Mouse (Mus musculus) CH12.LX (cell line): ENCODE measurements around the gene Rpusd2. TPM values are rescaled to one million over a fixed set of nuclear protein-coding genes. Genes with fewer than 3 reads are reported as not detected.

ENCODE experiments used
- DNase-seq: peaks from one replicate; pipeline ENCODE4 v3.0.0-alpha.2; 2013; ENCODE audit errors: extremely low read depth
- H3K27ac ChIP-seq: 2 replicates; pipeline ENCODE4 v1.5.1; 2012; ENCODE audit warnings: low read depth, mild to moderate bottlenecking, control low read depth, moderate library complexity; ENCODE audit not compliant: insufficient read depth
- H3K27me3 ChIP-seq: replicated peaks from 2 replicates; pipeline ENCODE3; 2012; ENCODE audit warnings: inconsistent platforms
- H3K36me3 ChIP-seq, 2 experiments: replicated peaks in 1 of 2; 2 replicates each; pipeline versions ENCODE3 to v1.6.1; 2012; ENCODE audit warnings: inconsistent platforms in 1 of 2, low read length in 1 of 2, mild to moderate bottlenecking in 1 of 2, mixed read lengths in 1 of 2, moderate library complexity in 1 of 2; ENCODE audit not compliant: control insufficient read depth in 1 of 2, insufficient read depth in 1 of 2
- H3K4me1 ChIP-seq, 2 experiments: 2 replicates each; pipeline ENCODE4 v1.6.1; 2012; ENCODE audit warnings: inconsistent platforms in 1 of 2, moderate library complexity in 1 of 2; ENCODE audit not compliant: insufficient read depth in 2 of 2, control insufficient read depth in 1 of 2
- H3K4me2 ChIP-seq: 2 replicates; pipeline ENCODE4 v1.6.1; 2012; ENCODE audit warnings: low read depth, mild to moderate bottlenecking, control low read depth; ENCODE audit not compliant: poor library complexity, insufficient read depth, severe bottlenecking
- H3K4me3 ChIP-seq, 3 experiments: fragments of 150-350 bp in 1 of 3; sonication (generic) in 1 of 3; replicated peaks in 1 of 3; 2 replicates each; pipeline versions ENCODE3 to v1.5.1; 2011 to 2012; ENCODE audit warnings: low read depth in 2 of 3, low read length in 2 of 3, mild to moderate bottlenecking in 2 of 3, moderate library complexity in 2 of 3, control low read depth in 1 of 3, improper control_type of control experiment in 1 of 3, inconsistent platforms in 1 of 3, mixed read lengths in 1 of 3; ENCODE audit not compliant: poor library complexity in 1 of 3
- H3K79me2 ChIP-seq: replicated peaks from 2 replicates; pipeline ENCODE4 v1.6.1; 2012; ENCODE audit warnings: mild to moderate bottlenecking, moderate library complexity; ENCODE audit not compliant: control insufficient read depth, poor library complexity, insufficient read depth, severe bottlenecking; ENCODE audit errors: extremely low read depth
- H3K9ac ChIP-seq: 2 replicates; pipeline ENCODE4 v1.6.1; 2012; ENCODE audit warnings: low read depth, mild to moderate bottlenecking, control low read depth, moderate library complexity; ENCODE audit not compliant: insufficient read depth
- H3K9me3 ChIP-seq: replicated peaks from 2 replicates; pipeline ENCODE3; 2012; ENCODE audit warnings: low read length, inconsistent platforms, mixed read lengths
- BHLHE40 ChIP-seq: IDR thresholded peaks from 2 replicates; pipeline ENCODE4 v1.6.1; 2011; ENCODE audit warnings: mild to moderate bottlenecking, low read depth, low read length, improper control_type of control experiment
- CHD1 ChIP-seq: IDR thresholded peaks from 2 replicates; pipeline ENCODE4 v1.6.1; 2012; ENCODE audit warnings: low read depth, low read length, improper control_type of control experiment, inconsistent platforms
- CHD2 ChIP-seq: IDR thresholded peaks from 2 replicates; pipeline ENCODE4 v1.6.1; 2011; ENCODE audit warnings: low read length, improper control_type of control experiment
- CTCF ChIP-seq, 2 experiments: IDR thresholded peaks in 1 of 2; conservative IDR thresholded peaks in 1 of 2; 2 replicates each; pipeline ENCODE4 v1.5.1; 2011 to 2012; ENCODE audit warnings: low read depth in 2 of 2, low read length in 2 of 2, improper control_type of control experiment in 1 of 2, inconsistent platforms in 1 of 2, mild to moderate bottlenecking in 1 of 2, moderate library complexity in 1 of 2
- E2F4 ChIP-seq: IDR thresholded peaks from 2 replicates; pipeline ENCODE4 v1.6.1; 2011; ENCODE audit warnings: low read depth, low read length, improper control_type of control experiment; ENCODE audit not compliant: insufficient replicate concordance
- ELF1 ChIP-seq: IDR thresholded peaks from 2 replicates; pipeline ENCODE4 v1.6.1; 2014; ENCODE audit warnings: low read depth, mild to moderate bottlenecking, inconsistent platforms, low read length, improper control_type of control experiment
- ETS1 ChIP-seq: conservative IDR thresholded peaks from 2 replicates; pipeline ENCODE4 v1.6.1; 2012; ENCODE audit warnings: low read depth, mild to moderate bottlenecking, inconsistent platforms, low read length, improper control_type of control experiment, moderate library complexity
- GABPA ChIP-seq: IDR thresholded peaks from 2 replicates; pipeline ENCODE4 v1.6.1; 2012; ENCODE audit warnings: low read depth, low read length, improper control_type of control experiment, inconsistent platforms; ENCODE audit not compliant: insufficient replicate concordance
- IRF4 ChIP-seq: IDR thresholded peaks from 2 replicates; pipeline ENCODE4 v1.6.1; 2014; ENCODE audit warnings: low read depth, mild to moderate bottlenecking, inconsistent platforms, low read length, improper control_type of control experiment
- JUN ChIP-seq: IDR thresholded peaks from 2 replicates; pipeline ENCODE4 v1.6.1; 2011; ENCODE audit warnings: low read depth, mild to moderate bottlenecking, low read length, improper control_type of control experiment, moderate library complexity; ENCODE audit not compliant: insufficient read depth
- JUND ChIP-seq: conservative IDR thresholded peaks from 2 replicates; pipeline ENCODE4 v1.6.1; 2011; ENCODE audit warnings: low read depth, low read length, improper control_type of control experiment
- KAT2A ChIP-seq: IDR thresholded peaks from 2 replicates; pipeline ENCODE4 v1.6.1; 2012; ENCODE audit warnings: low read length, improper control_type of control experiment, inconsistent platforms; ENCODE audit not compliant: insufficient replicate concordance
- MAX ChIP-seq: IDR thresholded peaks from 2 replicates; pipeline ENCODE4 v1.6.1; 2011; ENCODE audit warnings: low read length, improper control_type of control experiment
- MAZ ChIP-seq: IDR thresholded peaks from 2 replicates; pipeline ENCODE4 v1.6.1; 2012; ENCODE audit warnings: low read depth, mild to moderate bottlenecking, inconsistent platforms, low read length, improper control_type of control experiment, moderate library complexity
- MEF2A ChIP-seq: IDR thresholded peaks from 2 replicates; pipeline ENCODE4 v1.6.1; 2014; ENCODE audit warnings: low read depth, mild to moderate bottlenecking, inconsistent platforms, low read length, improper control_type of control experiment, borderline replicate concordance
- MXI1 ChIP-seq: IDR thresholded peaks from 2 replicates; pipeline ENCODE4 v1.6.1; 2011; ENCODE audit warnings: mild to moderate bottlenecking, low read depth, low read length, improper control_type of control experiment
- MYC ChIP-seq: IDR thresholded peaks from 2 replicates; pipeline ENCODE4 v1.6.1; 2011; ENCODE audit warnings: low read depth, mild to moderate bottlenecking, improper control_type of control experiment, low read length
- NELFE ChIP-seq: IDR thresholded peaks from 2 replicates; pipeline ENCODE4 v1.6.1; 2011; ENCODE audit warnings: low read depth, low read length, improper control_type of control experiment
- NRF1 ChIP-seq: IDR thresholded peaks from 2 replicates; pipeline ENCODE4 v1.6.1; 2014; ENCODE audit warnings: low read depth, mild to moderate bottlenecking, inconsistent platforms, low read length, improper control_type of control experiment, moderate library complexity
- PAX5 ChIP-seq: IDR thresholded peaks from 2 replicates; pipeline ENCODE4 v1.6.1; 2012; ENCODE audit warnings: low read length, inconsistent platforms, mixed read lengths
- POLR2A ChIP-seq: IDR thresholded peaks from 2 replicates; pipeline ENCODE4 v1.6.1; 2011; ENCODE audit warnings: low read depth, mild to moderate bottlenecking, improper control_type of control experiment, low read length
- POLR2AphosphoS2 ChIP-seq: IDR thresholded peaks from 2 replicates; pipeline ENCODE4 v1.6.1; 2011; ENCODE audit warnings: low read depth, low read length, improper control_type of control experiment
- SIN3A ChIP-seq: IDR thresholded peaks from 2 replicates; pipeline ENCODE4 v1.6.1; 2012; ENCODE audit warnings: low read length, improper control_type of control experiment, inconsistent platforms
- SMC3 ChIP-seq: IDR thresholded peaks from 2 replicates; pipeline ENCODE4 v1.6.1; 2011; ENCODE audit warnings: low read depth, low read length, improper control_type of control experiment
- TBP ChIP-seq: conservative IDR thresholded peaks from 2 replicates; pipeline ENCODE4 v1.6.1; 2011; ENCODE audit warnings: low read depth, low read length, improper control_type of control experiment
- TCF12 ChIP-seq: IDR thresholded peaks from 2 replicates; pipeline ENCODE4 v1.6.1; 2014; ENCODE audit warnings: low read depth, mild to moderate bottlenecking, inconsistent platforms, low read length, improper control_type of control experiment
- UBTF ChIP-seq: IDR thresholded peaks from 2 replicates; pipeline ENCODE4 v1.6.1; 2012; ENCODE audit warnings: low read depth, mild to moderate bottlenecking, inconsistent platforms, low read length, improper control_type of control experiment, moderate library complexity
- USF1 ChIP-seq: IDR thresholded peaks from 2 replicates; pipeline ENCODE4 v1.6.1; 2014; ENCODE audit warnings: low read depth, mild to moderate bottlenecking, inconsistent platforms, low read length, improper control_type of control experiment
- USF2 ChIP-seq: conservative IDR thresholded peaks from 2 replicates; pipeline ENCODE4 v1.6.1; 2011; ENCODE audit warnings: low read depth, low read length, improper control_type of control experiment
- ZC3H11A ChIP-seq: IDR thresholded peaks from 2 replicates; pipeline ENCODE4 v1.6.1; 2012; ENCODE audit warnings: low read depth, mild to moderate bottlenecking, inconsistent platforms, low read length, improper control_type of control experiment
- ZKSCAN1 ChIP-seq: IDR thresholded peaks from 2 replicates; pipeline ENCODE4 v1.6.1; 2012; ENCODE audit warnings: low read depth, inconsistent platforms, low read length, improper control_type of control experiment, borderline replicate concordance
- ZMIZ1 ChIP-seq: IDR thresholded peaks from 2 replicates; pipeline ENCODE4 v1.6.1; 2012; ENCODE audit warnings: low read depth, mild to moderate bottlenecking, inconsistent platforms, low read length, improper control_type of control experiment
- ZNF384 ChIP-seq: IDR thresholded peaks from 2 replicates; pipeline ENCODE4 v1.6.1; 2012; ENCODE audit warnings: low read depth, low read length, improper control_type of control experiment, inconsistent platforms
- dilution Hi-C: fragments of 300-500 bp; cut with MboI; formaldehyde crosslinking; loops from 2 replicates; pipeline ENCODE4 v1.14.3; 2020; ENCODE audit warnings: low sequenced_read_pairs; ENCODE audit not compliant: extremely low pct_unique_long_range_greater_than_20kb, extremely low pct_ligation_motif_present
- in situ Hi-C: fragments of 300-500 bp; cut with MboI; formaldehyde crosslinking; loops from 3 replicates; pipeline ENCODE4 v1.14.3; 2019; ENCODE audit warnings: low sequenced_read_pairs, low pct_ligation_motif_present, low pct_unique_long_range_greater_than_20kb, mixed read lengths
- polyA plus RNA-seq: library from polyadenylated mRNA; unstranded; fragments of >175 nt; gene quantifications from 2 replicates; pipeline ENCODE4 v1.2.1, GENCODE M21; 2012; ENCODE audit warnings: low read depth; ENCODE audit not compliant: insufficient read length
- total RNA-seq, 2 experiments: library from RNA; depleted of rRNA; stranded (reverse); fragments of 300-350 nt in 1 of 2; fragments of >200 nt in 1 of 2; gene quantifications; 2 replicates each; pipeline ENCODE4 v1.2.3; 2012 to 2014

The Rpusd2 gene
- total and polyA plus RNA-seq, 3 experiments: 10.7 to 14.7 (median 13.7) TPM

DNA sequence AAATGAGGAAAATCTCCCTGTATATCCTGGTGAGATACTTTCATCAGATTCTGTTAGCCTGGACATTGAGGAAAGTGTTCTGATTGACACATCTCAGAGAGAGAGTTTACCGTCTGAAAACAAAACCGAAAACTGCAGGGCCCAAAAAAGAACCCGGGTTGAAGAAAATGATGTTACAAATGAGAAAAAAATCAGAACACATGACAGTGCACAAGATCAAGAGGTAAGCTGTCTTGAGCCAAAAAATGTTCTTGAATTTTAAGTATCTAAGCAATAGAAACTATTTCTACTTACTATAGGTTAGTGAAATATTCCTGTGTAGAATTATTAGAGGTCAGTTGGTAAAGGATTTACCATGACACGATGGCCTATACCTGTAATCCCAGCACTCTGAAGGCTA lies 37.8 kb downstream of the Rpusd2 start:
- no peak for TF ChIP-seq ZMIZ1
- no peak for TF ChIP-seq BHLHE40
- no peak for TF ChIP-seq SMC3
- no peak for TF ChIP-seq USF2
- peak; percentile 77 for TF ChIP-seq ZNF384
- TF ChIP-seq E2F4: no peak
- no peak for TF ChIP-seq POLR2A
- TF ChIP-seq CHD1: 0 out of 2 replicates have a peak, but pooled peaks have one; percentile 65
- no peak for TF ChIP-seq MYC
- TF ChIP-seq TBP: no peak
- TF ChIP-seq NRF1: no peak
- no peak for TF ChIP-seq JUN
- TF ChIP-seq NELFE: no peak
- no peak for TF ChIP-seq ZKSCAN1
- no peak for TF ChIP-seq MEF2A
- TF ChIP-seq PAX5: no peak
- TF ChIP-seq CHD2: no peak
- TF ChIP-seq ELF1: no peak
- no peak for TF ChIP-seq TCF12
- no peak for TF ChIP-seq USF1
- TF ChIP-seq MAZ: no peak
- TF ChIP-seq CTCF (conservative IDR thresholded peaks at IDR 0.05 in 1 of 2, IDR thresholded peaks at IDR 0.05 in 1 of 2; ENCODE audit: low read depth in 2 of 2, low read length in 2 of 2): no peak
- TF ChIP-seq SIN3A: peak; percentile 10; the same call in 1 of the 2 replicates
- no peak for TF ChIP-seq KAT2A
- no peak for TF ChIP-seq ZC3H11A
- peak; percentile 13; the same call in 1 of the 2 replicates for TF ChIP-seq IRF4
- TF ChIP-seq JUND: no peak
- no peak for TF ChIP-seq POLR2AphosphoS2
- no peak for TF ChIP-seq ETS1
- no peak for TF ChIP-seq GABPA
- no peak for TF ChIP-seq MAX
- TF ChIP-seq MXI1: no peak; the same call in 1 of the 2 replicates
- TF ChIP-seq UBTF: no peak
- TF ChIP-seq, all 38 proteins: peak for 4
- peaks cover 2 to 17% of the 10 kb centered on the region in 2 experiments; a peak in 2 of 4 replicates for H3K4me1 ChIP-seq
- peak overlapping the region; percentile 98 for H3K4me2 ChIP-seq
- peak; percentile 17 for DNase-seq
- H3K36me3 ChIP-seq: peaks cover 8 to 58% of the 10 kb centered on the region in 2 experiments
- peaks cover 10% of the 10 kb centered on the region; the same call in 1 of the 2 replicates for H3K79me2 ChIP-seq
- peak overlapping the region in 2 of 3 experiments; percentile 23 to 38 for H3K4me3 ChIP-seq
- peak overlapping the region; percentile 89 for H3K9ac ChIP-seq
- in situ Hi-C loops: no loop called here
- dilution Hi-C loops: no loop called here
- no peaks in the 10 kb centered on the region for H3K27me3 ChIP-seq
- H3K27ac ChIP-seq: peak overlapping the region; percentile 94
- no peaks in the 10 kb centered on the region for H3K9me3 ChIP-seq
